Mouse (Mus musculus): ENCODE measurements at regions not wholly inside any gene's neighbourhood (a gene's known extent, or its start where the extent isn't known, plus 50 kb on each side); places are given as distances from the start of the nearest gene placed in this dataset.

DNA sequence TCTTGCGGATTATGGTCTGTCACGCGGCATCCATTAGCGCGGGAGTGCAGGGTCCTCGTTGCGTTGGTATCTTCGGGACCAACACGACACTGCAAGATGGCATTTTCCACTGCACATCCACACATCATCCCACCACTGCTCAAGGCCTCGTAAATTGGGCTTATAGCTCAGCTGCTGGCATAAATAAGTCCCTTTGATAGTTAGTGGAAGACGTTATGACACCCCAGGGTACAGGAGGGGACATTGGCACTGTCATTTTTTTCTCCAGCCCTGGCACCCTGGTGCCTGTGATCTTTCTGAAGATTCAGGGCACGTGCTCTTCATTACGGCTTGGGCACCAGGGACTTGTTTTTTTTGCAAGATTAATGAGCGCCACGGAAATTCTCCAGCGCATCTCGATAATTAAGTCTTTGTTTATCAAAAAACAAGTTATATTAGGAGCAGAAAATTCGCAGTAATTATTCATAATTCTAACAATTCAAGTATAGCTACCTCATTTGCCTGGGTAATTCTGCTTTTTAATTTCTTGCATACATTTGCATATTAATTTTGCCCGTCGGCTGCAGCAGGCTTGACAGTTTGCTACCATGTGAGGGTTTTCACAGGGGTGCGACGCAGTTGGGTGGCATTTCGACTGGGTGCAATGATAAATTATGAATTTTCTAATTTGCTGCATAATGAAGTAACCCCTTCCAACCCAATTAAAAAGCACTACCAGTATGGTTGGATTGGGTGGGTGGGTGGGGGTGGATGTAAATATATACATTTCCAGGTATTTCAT lies 119.1 kb downstream of the Vrk1 start:
- no peak for DNase-seq

GRCm38 (mm10) chr12:106130071-106130676 lies 120.1 kb downstream of the Vrk1 start:
- peak; percentile 11 to 37 for DNase-seq

DNA sequence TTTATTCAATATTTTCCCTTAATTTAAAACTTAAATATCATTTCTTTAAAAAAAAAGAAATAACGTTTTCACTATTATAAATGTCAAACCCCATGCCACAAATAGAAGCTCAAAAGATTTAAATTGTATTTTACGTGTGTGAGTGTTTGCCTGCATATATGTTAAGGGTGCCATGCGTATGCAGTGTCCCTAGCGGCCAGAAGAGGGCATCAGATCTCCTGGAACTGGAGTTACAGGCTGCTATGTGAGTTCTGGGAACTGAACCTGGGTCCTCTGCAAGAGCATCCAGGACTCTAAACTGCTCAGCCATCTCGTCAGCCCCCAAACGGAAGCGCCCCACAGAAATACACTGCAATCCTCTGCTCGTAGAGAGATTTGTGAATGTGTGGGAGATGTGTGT lies 122.7 kb downstream of the Vrk1 start:
- DNase-seq: no peak

DNA sequence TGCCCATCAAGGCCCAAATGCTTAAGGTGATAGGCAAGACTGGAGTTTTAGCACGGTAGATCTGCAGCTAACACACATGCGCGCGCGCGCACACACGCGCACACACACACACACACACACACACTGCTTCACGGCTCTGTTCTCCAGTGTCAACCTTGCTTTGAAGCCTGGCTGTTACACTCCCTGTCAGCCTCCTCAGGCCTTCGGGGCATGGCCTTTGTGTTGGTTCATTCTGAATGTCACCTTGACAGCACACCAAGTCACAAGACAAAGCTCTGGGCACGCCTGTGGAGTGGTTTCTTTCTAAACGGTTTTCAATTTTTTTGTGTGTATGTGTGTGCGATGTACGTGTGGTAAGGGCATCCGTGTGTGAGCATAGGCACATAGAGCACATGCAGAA lies 128.4 kb downstream of the Vrk1 start:
- no peak for DNase-seq

GRCm38 (mm10) chr12:106139491-106139890 lies 129.5 kb downstream of the Vrk1 start:
- no peak for DNase-seq

GRCm38 (mm10) chr12:106139927-106140326 lies 129.9 kb downstream of the Vrk1 start:
- DNase-seq: no peak

GRCm38 (mm10) chr12:106140671-106141070 lies 130.6 kb downstream of the Vrk1 start:
- no peak for DNase-seq

- no peak for DNase-seq
These were observed 133.5 kb downstream of the Vrk1 start for GRCm38 (mm10) chr12:106143548-106143947.

DNA sequence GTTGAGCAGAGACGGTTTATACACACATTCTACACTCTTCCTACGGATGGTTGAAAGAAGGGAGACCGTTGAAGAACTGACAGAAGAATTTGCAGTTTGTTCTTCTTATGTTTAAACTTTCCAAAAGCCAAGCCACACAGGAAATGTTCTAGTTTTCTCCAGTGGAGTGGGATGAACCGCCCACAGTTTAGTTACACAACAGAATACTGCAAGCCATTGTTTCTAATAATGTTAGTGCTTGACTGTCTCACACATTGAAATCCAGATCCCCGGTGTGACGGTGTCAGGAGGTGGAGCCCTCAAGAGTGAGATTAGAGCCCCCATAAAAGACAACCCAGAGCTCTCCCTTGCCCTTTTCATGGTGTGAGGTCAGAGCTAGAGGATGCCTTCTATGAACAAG lies 146.8 kb downstream of the Vrk1 start:
- DNase-seq: no peak

DNA sequence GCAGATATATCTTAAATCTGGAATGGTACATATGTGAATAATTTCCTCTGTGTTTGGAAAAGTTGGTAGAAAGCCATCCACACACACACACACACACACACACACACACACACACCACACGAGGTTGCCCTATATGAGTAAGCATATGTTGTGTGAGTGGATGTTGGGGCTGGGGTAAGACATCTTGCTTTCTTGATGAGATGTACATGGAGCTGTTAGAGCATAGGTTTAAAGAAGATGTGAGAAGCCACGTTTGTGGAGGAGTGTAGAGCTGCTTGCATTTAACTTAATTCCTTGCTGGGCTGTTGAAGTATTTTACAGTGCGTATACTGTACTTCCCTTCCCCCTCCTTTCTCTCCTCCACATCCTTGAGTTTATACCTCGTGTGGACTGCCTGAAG lies 147.8 kb downstream of the Vrk1 start:
- DNase-seq: no peak

DNA sequence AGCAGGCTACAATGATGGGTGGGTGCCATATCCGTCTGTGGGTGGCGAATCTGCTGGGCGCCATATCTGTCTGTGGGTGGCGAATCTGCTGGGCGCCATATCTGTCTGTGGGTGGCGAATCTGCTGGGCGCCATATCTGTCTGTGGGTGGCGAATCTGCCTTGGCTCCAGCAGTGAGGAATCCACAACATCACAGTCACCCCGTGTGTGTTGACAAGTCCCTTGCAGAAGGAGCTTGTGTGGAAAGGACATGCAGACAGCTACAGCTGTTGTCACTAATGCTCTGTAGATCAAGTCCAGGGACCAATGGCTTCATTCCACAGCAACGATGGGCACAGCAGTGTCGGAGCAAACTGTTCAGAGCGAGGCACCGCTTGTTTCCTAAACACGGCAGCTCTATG lies 148.6 kb downstream of the Vrk1 start:
- DNase-seq: no peak

GRCm38 (mm10) chr12:106171301-106171700 lies 161.3 kb downstream of the Vrk1 start:
- DNase-seq: no peak

DNA sequence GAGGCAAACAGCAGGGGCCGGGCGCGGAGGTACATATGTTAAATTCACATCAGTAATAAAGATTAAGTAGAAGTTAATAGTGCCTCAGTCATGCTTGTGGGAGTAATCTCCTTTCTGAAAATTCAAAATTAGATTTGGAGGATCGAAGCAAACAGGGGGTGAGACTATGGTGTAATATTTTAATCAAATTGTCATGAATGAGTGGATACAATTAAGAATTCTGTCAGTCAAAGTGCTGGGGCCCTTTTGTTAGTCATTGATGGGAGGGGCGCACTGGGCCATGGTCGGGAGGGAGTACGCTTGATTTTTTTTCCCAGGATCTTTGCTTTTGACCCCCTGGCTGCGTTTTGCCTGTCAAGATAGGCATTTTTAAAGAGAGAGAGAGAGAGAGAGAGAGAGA lies 163.2 kb downstream of the Vrk1 start:
- DNase-seq: no peak

DNA sequence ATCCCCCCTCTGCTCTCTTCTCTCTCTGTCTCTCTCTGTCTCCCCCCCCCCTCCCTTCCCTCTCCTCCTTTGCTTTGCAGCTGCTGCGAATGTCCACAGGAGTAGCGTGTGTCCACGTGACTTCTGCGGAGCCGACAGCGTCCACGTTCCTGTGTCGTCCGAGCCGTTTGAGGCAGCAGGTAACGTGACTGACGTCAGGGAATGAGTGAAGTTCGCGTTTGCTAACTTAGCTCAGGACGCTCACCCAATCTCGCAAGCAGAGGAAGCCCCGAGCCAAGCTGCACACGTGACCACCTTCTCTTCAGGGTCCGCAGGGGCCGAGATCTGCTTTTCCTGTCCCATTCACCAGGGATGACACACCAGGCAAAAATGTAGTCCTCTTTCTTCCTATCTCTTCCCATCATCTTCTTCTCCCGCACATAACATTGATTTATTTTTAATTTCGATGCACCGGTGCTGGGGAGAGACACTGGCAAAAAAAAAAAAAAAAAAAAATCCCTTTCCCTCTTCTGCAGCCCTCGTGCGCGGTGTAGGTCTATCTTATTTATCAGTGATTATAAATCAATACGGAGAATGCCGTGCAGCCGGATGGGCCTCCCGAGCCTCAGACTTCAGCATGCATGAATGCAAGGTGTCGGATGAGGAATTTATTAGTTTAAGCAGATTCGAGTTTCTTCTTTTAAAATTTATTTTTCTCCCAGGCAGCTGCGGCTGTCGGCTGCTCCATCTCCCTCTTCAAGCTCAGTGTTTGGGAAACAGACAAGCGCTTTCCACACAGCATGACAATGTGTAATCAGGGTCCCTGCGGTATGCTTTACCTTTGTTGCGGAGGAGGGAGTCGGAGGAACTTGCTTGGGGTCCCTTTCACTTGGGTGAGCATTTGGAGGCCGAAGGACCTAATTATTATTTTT lies 164.3 kb downstream of the Vrk1 start:
- DNase-seq: peak; percentile 50 to 64

- peak; percentile 48 to 64 for DNase-seq
These were observed 165.1 kb downstream of the Vrk1 start for GRCm38 (mm10) chr12:106174981-106175700.

DNA sequence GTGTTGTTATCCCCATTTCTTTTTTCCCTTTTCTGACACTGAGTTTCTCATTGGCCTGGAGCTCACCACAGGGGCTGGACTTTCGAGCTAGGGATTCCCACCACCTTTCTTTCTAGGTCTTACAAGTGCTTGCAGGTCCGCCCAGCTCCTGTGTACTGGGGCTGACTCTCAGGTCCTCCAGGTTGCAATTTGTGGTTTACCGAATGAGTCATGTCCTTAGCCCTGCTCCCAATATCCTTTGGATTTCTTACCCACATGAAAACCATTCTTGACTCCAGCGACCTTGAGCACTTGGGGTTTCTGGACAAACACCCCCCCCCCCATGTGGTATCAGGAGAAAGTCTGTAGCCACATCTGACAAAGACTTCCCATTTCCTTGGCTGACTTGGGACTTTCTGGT lies 167.3 kb downstream of the Vrk1 start:
- no peak for DNase-seq

DNA sequence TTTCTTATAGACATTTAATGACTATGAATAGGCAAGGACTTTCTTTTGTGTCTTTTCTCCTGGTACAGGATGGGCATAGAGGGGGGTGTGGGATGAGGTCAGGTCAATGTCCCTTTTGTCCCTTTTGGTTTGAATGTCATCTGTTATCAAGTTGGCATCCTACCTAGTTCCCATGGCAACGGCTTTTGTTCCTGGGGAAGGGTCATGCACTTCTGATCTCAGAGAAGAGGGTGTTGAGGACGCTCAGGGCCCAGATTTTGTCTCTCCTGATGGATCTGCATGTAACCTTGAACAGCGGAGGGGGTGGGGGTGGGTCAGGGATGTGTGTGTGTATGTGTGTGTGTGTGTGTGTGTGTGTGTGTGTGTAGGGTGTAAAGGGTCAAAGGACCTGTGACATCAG lies 167.8 kb downstream of the Vrk1 start:
- no peak for DNase-seq

- DNase-seq: no peak
These were observed 168.7 kb downstream of the Vrk1 start for GRCm38 (mm10) chr12:106178688-106179205.

- DNase-seq: no peak
These were observed 172.9 kb downstream of the Vrk1 start for GRCm38 (mm10) chr12:106182923-106183322.

DNA sequence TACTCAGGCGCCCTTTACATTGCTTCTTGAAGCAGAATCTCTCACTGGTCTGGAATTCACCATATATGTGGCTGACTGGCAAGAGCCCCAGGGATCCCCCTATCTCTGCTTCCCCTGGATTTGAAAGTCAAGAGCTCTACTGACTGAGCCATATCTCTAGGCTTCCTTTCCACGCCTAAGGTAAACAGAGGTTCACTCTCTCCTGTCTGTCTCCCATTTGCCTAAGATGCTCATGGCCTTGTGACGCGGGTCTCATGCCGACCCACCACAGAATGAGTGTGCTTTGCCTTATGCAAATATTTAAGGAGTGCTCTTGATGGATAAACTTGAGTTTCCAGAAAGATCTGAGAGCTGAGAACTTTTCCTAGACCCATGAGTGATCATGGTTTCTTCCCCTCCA lies 173.9 kb downstream of the Vrk1 start:
- DNase-seq: no peak

- DNase-seq: peak; percentile 87 to 88
These were observed 175.5 kb downstream of the Vrk1 start for GRCm38 (mm10) chr12:106185398-106186077.

DNA sequence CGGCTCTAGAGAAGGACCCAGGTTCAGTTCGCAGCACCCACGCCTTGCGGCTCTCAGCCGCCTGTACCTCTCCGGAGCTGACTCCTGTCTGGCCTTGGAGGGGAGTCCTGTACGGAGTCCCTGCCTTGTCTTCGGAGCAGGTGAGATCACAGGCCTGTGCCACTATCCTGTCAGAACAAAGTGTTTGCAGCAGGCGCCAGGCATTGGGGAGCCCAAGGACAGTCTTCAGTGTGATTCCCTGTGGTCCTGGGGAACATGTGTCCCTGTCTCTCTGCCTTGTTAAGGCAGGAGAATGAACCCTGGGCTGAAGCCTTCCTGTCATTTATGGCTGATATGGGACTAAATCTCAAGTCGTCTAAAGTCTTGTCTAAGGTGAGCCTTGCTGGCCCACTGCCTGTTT lies 176.5 kb downstream of the Vrk1 start:
- DNase-seq: peak in 1 of 2 experiments; percentile 52

Measured in cerebellum, postnatal 25 days (tissue).